Mouse (Mus musculus) C2C12 (cell line): ENCODE measurements around the gene Icam2. TPM values are rescaled to one million over a fixed set of nuclear protein-coding genes. Genes with fewer than 3 reads are reported as not detected.
A peak's percentile ranks its signal among the peaks of the same experiment; 100 is the strongest.
"Not testable (repeated sequence)": the region's sequence is repeated elsewhere in the genome, so short reads cannot be mapped to it uniquely, and the experiment has no call there.

Experiments
- H3K27me3 ChIP-seq: one replicate; pipeline ENCODE4 v1.6.1; 2011; ENCODE audit not compliant: control insufficient read depth, insufficient read depth, insufficient read length
- H3K36me3 ChIP-seq: one replicate; pipeline ENCODE4 v1.6.1; 2011; ENCODE audit not compliant: control insufficient read depth, insufficient read depth
- H3K4me3 ChIP-seq: one replicate; pipeline ENCODE4 v1.5.1; 2011; ENCODE audit warnings: mild to moderate bottlenecking, control low read depth; ENCODE audit not compliant: poor library complexity, insufficient read depth, severe bottlenecking
- H3K79me2 ChIP-seq: one replicate; pipeline ENCODE4 v1.6.1; 2011; ENCODE audit not compliant: control insufficient read depth, insufficient read depth
- H3K79me3 ChIP-seq: one replicate; pipeline ENCODE4 v1.6.1; 2011; ENCODE audit warnings: low read depth, control low read depth
- H3ac ChIP-seq: one replicate; pipeline ENCODE3; 2011; ENCODE audit warnings: low read depth; ENCODE audit not compliant: control insufficient read depth, insufficient read length
- CEBPB ChIP-seq: IDR thresholded peaks from one replicate; pipeline ENCODE4 v1.6.1; 2011; ENCODE audit warnings: low read depth, mild to moderate bottlenecking, control low read depth, moderate library complexity
- CTCF ChIP-seq: IDR thresholded peaks from one replicate; pipeline ENCODE4 v1.5.1; 2011; ENCODE audit not compliant: control insufficient read depth, insufficient read depth, insufficient read length
- FOSL1 ChIP-seq: IDR thresholded peaks from one replicate; pipeline ENCODE4 v1.8.0; 2011; ENCODE audit warnings: mild to moderate bottlenecking, low read length; ENCODE audit not compliant: poor library complexity, insufficient read depth, severe bottlenecking
- MAX ChIP-seq: IDR thresholded peaks from one replicate; pipeline ENCODE4 v1.6.1; 2011; ENCODE audit warnings: mild to moderate bottlenecking, control low read depth
- MYOD1 ChIP-seq: IDR thresholded peaks from one replicate; pipeline ENCODE4 v1.6.1; 2011; ENCODE audit warnings: low read depth; ENCODE audit not compliant: control insufficient read depth, insufficient read length
- MYOG ChIP-seq: IDR thresholded peaks from one replicate; pipeline ENCODE4 v1.6.1; 2011; ENCODE audit not compliant: control insufficient read depth, insufficient read length; ENCODE audit errors: extremely low read depth
- USF1 ChIP-seq: IDR thresholded peaks from one replicate; pipeline ENCODE4 v1.6.1; 2011; ENCODE audit warnings: low read depth, mild to moderate bottlenecking, control low read depth, moderate library complexity
- polyA plus RNA-seq: library from polyadenylated mRNA; unstranded; fragments of >200 nt; fragmentation: generic; extraction: Trizol; gene quantifications from one replicate; pipeline ENCODE4 v1.2.1, GENCODE M21; 2012; ENCODE audit warnings: missing spikeins

Icam2 gene
- polyA plus RNA-seq, 1 experiment: not detected

DNA sequence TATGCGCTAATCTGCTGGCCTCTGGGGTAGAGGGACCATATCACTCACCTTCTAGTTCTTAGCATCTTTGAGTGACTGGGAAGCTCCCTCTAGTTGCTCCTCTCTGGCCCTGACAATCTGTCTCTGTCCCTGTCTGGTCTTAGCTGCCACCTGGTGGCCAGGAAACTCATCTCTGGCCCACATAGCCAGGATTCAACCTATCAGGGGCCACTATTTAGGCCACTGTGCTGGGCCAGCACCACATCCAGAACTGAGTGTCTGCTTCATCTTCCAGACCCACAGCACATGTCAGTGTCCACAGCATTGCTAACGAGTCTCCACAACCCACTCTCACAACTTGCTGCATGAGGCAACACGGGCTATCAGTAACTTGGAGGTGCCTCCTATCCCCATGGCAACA lies 9.8 kb upstream of the Icam2 start:
- Histone ChIP-seq H3K36me3 (peaks cover 53% of the 10 kb centered on the region), H3K4me3 (no peak overlapping the region), H3K79me2 (no peaks in the 10 kb centered on the region), H3ac (no peak overlapping the region), H3K27me3 (no peaks in the 10 kb centered on the region), H3K79me3 (no peaks in the 10 kb centered on the region)
- no peak for TF ChIP-seq FOSL1
- no peak for TF ChIP-seq MYOG
- no peak for TF ChIP-seq MYOD1
- no peak for TF ChIP-seq USF1
- no peak for TF ChIP-seq CEBPB
- no peak for TF ChIP-seq CTCF
- no peak for TF ChIP-seq MAX

DNA sequence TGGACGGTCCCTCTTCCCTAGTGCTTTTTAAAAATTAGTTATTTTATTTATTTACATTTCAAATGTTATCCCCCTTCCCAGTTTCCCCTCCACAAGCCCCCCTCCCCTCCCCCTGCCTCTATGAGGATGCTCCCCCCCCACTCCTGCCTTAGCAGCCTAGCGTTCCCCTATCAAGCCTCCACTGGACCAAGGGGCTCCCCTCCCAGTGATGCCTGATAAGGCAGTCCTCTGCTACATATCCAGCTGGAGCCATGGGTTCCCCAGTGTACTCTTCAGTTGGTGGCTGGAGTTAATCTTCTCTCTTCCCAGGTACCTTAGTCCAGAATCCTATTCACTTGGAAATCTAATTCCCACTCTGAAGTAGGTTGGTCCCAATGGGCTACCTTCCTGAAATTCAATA lies 6.2 kb upstream of the Icam2 start:
- not testable (repeated sequence) for H3K79me3 ChIP-seq, H3K27me3 ChIP-seq, H3K4me3 ChIP-seq, H3K79me2 ChIP-seq, H3ac ChIP-seq
- peaks cover 21% of the 10 kb centered on the region for H3K36me3 ChIP-seq

GRCm38 (mm10) chr11:106393331-106393616 lies 5.4 kb upstream of the Icam2 start:
- no peaks in the 10 kb centered on the region for H3K79me2 ChIP-seq
- no peak overlapping the region for H3K4me3 ChIP-seq
- no peak overlapping the region for H3ac ChIP-seq
- peaks cover 13% of the 10 kb centered on the region for H3K36me3 ChIP-seq
- no peaks in the 10 kb centered on the region for H3K79me3 ChIP-seq
- TF ChIP-seq USF1 (no peak), MYOD1 (no peak), FOSL1 (no peak), CTCF (no peak), CEBPB (no peak), MYOG (no peak), MAX (no peak)
- H3K27me3 ChIP-seq: no peaks in the 10 kb centered on the region

- peaks cover 8% of the 10 kb centered on the region for H3K36me3 ChIP-seq
Measured at GRCm38 (mm10) chr11:106392597-106393330, 4.9 kb upstream of the Icam2 start.

GRCm38 (mm10) chr11:106391546-106392188 lies 3.8 kb upstream of the Icam2 start:
- Histone ChIP-seq H3K4me3 (no peak overlapping the region), H3K79me3 (no peaks in the 10 kb centered on the region), H3ac (no peak overlapping the region), H3K79me2 (no peaks in the 10 kb centered on the region), H3K27me3 (no peaks in the 10 kb centered on the region), H3K36me3 (peaks cover 8% of the 10 kb centered on the region)
- TF ChIP-seq MYOD1: no peak
- TF ChIP-seq CTCF: peak; percentile 69

More at GRCm38 (mm10) chr11:106392597-106393330, 4.9 kb upstream of the Icam2 start:
- no peaks in the 10 kb centered on the region for H3K79me3 ChIP-seq
- no peaks in the 10 kb centered on the region for H3K79me2 ChIP-seq
- TF ChIP-seq USF1 (peak; percentile 27), CEBPB (no peak)
- no peaks in the 10 kb centered on the region for H3K27me3 ChIP-seq
- H3ac ChIP-seq: no peak overlapping the region
- no peak overlapping the region for H3K4me3 ChIP-seq

DNA sequence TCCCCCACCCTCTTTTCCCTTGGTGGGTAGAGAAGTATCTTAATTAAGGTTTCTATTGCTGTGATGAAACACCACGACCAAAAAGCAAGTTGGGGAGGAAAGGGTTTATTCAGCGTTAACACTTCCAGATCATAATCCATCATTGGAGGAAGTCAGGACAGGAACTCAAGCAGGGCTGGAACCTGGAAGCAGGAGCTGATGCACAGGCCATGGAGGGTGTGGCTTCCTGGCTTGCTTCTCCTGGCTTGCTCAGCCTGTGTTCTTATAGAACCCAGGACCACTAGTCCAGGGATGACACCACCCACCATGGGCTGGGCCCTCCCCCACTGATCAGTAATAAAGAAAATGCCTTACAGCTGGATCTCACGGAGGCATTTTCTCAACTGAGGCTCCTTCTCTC lies 2.9 kb upstream of the Icam2 start:
- Histone ChIP-seq H3ac (no peak overlapping the region), H3K79me2 (no peaks in the 10 kb centered on the region), H3K27me3 (no peaks in the 10 kb centered on the region), H3K79me3 (no peaks in the 10 kb centered on the region), H3K36me3 (peaks cover 4% of the 10 kb centered on the region), H3K4me3 (no peak overlapping the region)
- no peak for TF ChIP-seq MAX
